Mouse (Mus musculus) heart, adult 18-20 months (tissue): ENCODE measurements at regions not wholly inside any gene's neighbourhood (a gene's known extent, or its start where the extent isn't known, plus 50 kb on each side); places are given as distances from the start of the nearest gene placed in this dataset.
A peak's percentile ranks its signal among the peaks of the same experiment; 100 is the strongest.
"Not testable (repeated sequence)": the region's sequence is repeated elsewhere in the genome, so short reads cannot be mapped to it uniquely, and the experiment has no call there.

Source experiments
- DNase-seq, 2 experiments: peaks; one replicate each; pipeline ENCODE4 v3.0.0; 2021 to 2022; ENCODE audit warnings: mixed read lengths in 1 of 2

- DNase-seq, result no peak
These were observed 317.3 kb downstream of the Car8 start for GRCm38 (mm10) chr4:7921503-7921902.

- no peak for DNase-seq
These were observed 325.6 kb downstream of the Car8 start for GRCm38 (mm10) chr4:7913191-7913590.

GRCm38 (mm10) chr4:7912675-7913074, 326.2 kb downstream of the Car8 start:
- no peak for DNase-seq

- no peak for DNase-seq
These were observed 335.7 kb downstream of the Car8 start for GRCm38 (mm10) chr4:7903130-7903529.

- DNase-seq, result no peak
These were observed 343.9 kb downstream of the Car8 start for GRCm38 (mm10) chr4:7894914-7895313.

- DNase-seq, result no peak
These were observed 347.7 kb downstream of the Car8 start for GRCm38 (mm10) chr4:7891128-7891527.

- DNase-seq, result no peak
These were observed 384.3 kb downstream of the Car8 start for GRCm38 (mm10) chr4:7854518-7854917.

GRCm38 (mm10) chr4:7853121-7853782, 385.6 kb downstream of the Car8 start:
- DNase-seq, result peak; percentile 7 to 27

- no peak for DNase-seq
These were observed 386.7 kb downstream of the Car8 start for GRCm38 (mm10) chr4:7852006-7852615.

- DNase-seq, result no peak
These were observed 391.4 kb downstream of the Car8 start for GRCm38 (mm10) chr4:7847411-7847810.

- DNase-seq, result peak; percentile 17 to 49
These were observed 409.7 kb downstream of the Car8 start for GRCm38 (mm10) chr4:7829126-7829525.

- no peak for DNase-seq
These were observed 419.0 kb downstream of the Car8 start for GRCm38 (mm10) chr4:7819847-7820246.

- DNase-seq, result not testable (repeated sequence)
These were observed 461.1 kb downstream of the Car8 start for GRCm38 (mm10) chr4:7777761-7778160.

- DNase-seq, result no peak
These were observed 483.4 kb downstream of the Car8 start for GRCm38 (mm10) chr4:7755473-7755872.

- no peak for DNase-seq
These were observed 484.9 kb downstream of the Car8 start for GRCm38 (mm10) chr4:7753931-7754330.

- DNase-seq, result no peak
These were observed 487.6 kb downstream of the Car8 start for GRCm38 (mm10) chr4:7751208-7751607.

- no peak for DNase-seq
These were observed 515.9 kb downstream of the Car8 start for GRCm38 (mm10) chr4:7722893-7723292.

- no peak for DNase-seq
These were observed 550.3 kb downstream of the Car8 start for GRCm38 (mm10) chr4:7688516-7688915.

- no peak for DNase-seq
These were observed 551.6 kb downstream of the Car8 start for GRCm38 (mm10) chr4:7687231-7687630.

- DNase-seq, result no peak
These were observed 568.1 kb downstream of the Car8 start for GRCm38 (mm10) chr4:7670795-7671105.

GRCm38 (mm10) chr4:7669992-7670794, 568.6 kb downstream of the Car8 start:
- DNase-seq, result no peak

GRCm38 (mm10) chr4:7666935-7667594, 571.8 kb downstream of the Car8 start:
- no peak for DNase-seq
